In the genomic region with DNA sequence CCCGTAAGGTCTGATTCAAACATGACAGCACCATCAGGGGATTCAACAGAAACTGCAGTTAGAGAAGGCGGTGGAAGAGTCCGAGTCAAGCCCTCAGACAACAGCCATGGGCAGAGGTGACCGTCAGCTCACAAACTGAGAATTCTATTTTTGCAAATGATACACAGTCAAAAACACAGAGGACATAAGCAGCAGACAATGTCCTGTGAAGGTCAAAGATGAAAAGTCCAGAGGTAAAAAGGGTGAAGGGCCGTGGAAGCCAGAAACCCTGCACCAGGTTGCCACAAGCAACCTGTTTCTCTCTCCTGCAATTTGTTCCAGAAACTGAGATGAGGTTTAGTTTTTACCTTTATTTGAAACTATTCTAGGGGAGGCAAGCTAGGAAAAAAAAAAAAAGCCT, we compare ENCODE assay signal across 12 mouse cellular contexts.
"Had no signal": no experiment of that assay in that cellular context is flagged by ENCODE, and none has a peak within 500 bp of the region (broad histone marks: within the 10 kb centered on the region; RNA-seq: fewer than 3 reads in every experiment).

No protein-coding gene starts in this region.

- H3K4me1 ChIP-seq: kidney, embryonic 15.5 days; limb, embryonic 12.5 days; liver, embryonic 15.5 days; midbrain, embryonic 13.5 days; stomach, embryonic 15.5 days had no signal

- ATAC-seq: midbrain, embryonic 13.5 days had no signal

- H3K4me2 ChIP-seq: kidney, embryonic 15.5 days; limb, embryonic 12.5 days; liver, embryonic 11.5 days; liver, embryonic 15.5 days; midbrain, embryonic 13.5 days; stomach, embryonic 15.5 days had no signal

- H3K4me3 ChIP-seq: kidney, embryonic 15.5 days; limb, embryonic 12.5 days; liver, embryonic 15.5 days; midbrain, embryonic 13.5 days; stomach, embryonic 15.5 days had no signal

- DNase-seq: layer of hippocampus, adult 9-11 months; layer of hippocampus, postnatal 36 days; lung, adult 2 months; right cerebral cortex, postnatal 14 days; thymus, adult 2 months; thymus, postnatal 25 days had no signal

- H3K36me3 ChIP-seq: kidney, embryonic 15.5 days; limb, embryonic 12.5 days; liver, embryonic 15.5 days; midbrain, embryonic 13.5 days; stomach, embryonic 15.5 days had no signal

- H3K27me3 ChIP-seq: kidney, embryonic 15.5 days; limb, embryonic 12.5 days; liver, embryonic 15.5 days; midbrain, embryonic 13.5 days; stomach, embryonic 15.5 days had no signal

- H3K9ac ChIP-seq: kidney, embryonic 15.5 days; limb, embryonic 12.5 days; liver, embryonic 15.5 days; midbrain, embryonic 13.5 days; stomach, embryonic 15.5 days had no signal

- H3K27ac ChIP-seq: kidney, embryonic 15.5 days; limb, embryonic 12.5 days; liver, embryonic 15.5 days; midbrain, embryonic 13.5 days; stomach, embryonic 15.5 days had no signal

- H3K9me3 ChIP-seq: kidney, embryonic 15.5 days; limb, embryonic 12.5 days; liver, embryonic 15.5 days; midbrain, embryonic 13.5 days; stomach, embryonic 15.5 days had no signal
